Mouse (Mus musculus): Measurements from ENCODE around the gene Psg22. TPM values are rescaled to one million over a fixed set of nuclear protein-coding genes. Genes with fewer than 3 reads are reported as not detected.
"Not testable (repeated sequence)": the region's sequence is repeated elsewhere in the genome, so short reads cannot be mapped to it uniquely, and the experiment has no call there.

Psg22 gene
- polyA plus RNA-seq, 1 experiment from 2014 or later = not detected

DNA sequence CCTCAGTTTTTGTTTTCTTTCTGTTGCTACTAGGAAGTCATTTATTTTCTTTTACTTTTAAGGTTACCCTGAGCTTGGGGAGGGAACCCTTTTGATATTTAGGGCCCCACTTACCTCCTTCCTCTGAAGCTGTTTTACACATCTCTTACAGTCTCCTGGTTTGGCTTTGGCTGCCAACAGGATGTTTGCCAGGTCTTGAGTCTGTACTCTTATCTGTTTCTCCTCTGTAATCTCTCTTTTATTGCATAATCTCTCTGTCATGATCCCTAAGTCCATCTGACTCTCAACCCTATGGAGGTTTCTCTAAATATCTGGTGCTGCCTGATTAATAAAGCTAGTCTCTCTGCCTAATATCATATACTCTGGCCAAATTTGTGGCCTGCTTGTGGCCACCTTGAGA lies 15.2 kb downstream of the Psg22 start:
- no peaks in the 10 kb centered on the region for H3K4me1 ChIP-seq (ENCODE audit: control insufficient read depth, insufficient read depth, low read length)
- H3K9ac ChIP-seq (ENCODE audit: low read length) = no peak overlapping the region
- no peaks in the 10 kb centered on the region for H3K36me3 ChIP-seq (ENCODE audit: control insufficient read depth, insufficient read depth)
- no peak overlapping the region for H3K4me2 ChIP-seq (ENCODE audit: low read depth, low read length)
- H3K27me3 ChIP-seq (ENCODE audit: control insufficient read depth, insufficient read depth, low read length) = no peaks in the 10 kb centered on the region
- no peak for ATAC-seq (replicated peaks; ENCODE audit: extremely low read depth, insufficient read depth, low FRiP score)
- no peak overlapping the region for H3K4me3 ChIP-seq (ENCODE audit: low read length)
- no peaks in the 10 kb centered on the region for H3K9me3 ChIP-seq (replicated peaks; ENCODE audit: control insufficient read depth, low read length)
- H3K27ac ChIP-seq (ENCODE audit: low read length) = no peak overlapping the region

DNA sequence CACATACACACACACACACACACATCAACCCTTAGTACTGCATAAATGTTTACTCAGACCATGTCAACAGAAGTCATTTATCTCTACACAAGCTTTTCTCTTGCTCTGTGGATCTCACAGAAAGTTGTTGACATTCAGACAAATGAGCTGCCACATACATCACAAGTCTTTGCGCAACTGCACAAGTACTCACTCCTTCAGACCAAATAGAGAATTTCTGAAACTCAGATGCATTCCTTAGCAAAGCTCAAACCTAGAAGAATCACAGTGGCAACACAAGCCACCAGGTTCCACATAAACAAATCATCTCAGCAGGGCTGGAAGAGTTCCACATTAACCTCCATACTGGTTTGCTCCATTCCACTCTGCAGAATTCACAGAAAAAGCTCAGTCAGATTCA lies 16.6 kb downstream of the Psg22 start:
- ATAC-seq (replicated peaks; ENCODE audit: extremely low read depth, insufficient read depth, low FRiP score) = no peak
- Histone ChIP-seq H3K9ac (ENCODE audit: low read length) (no peak overlapping the region), H3K4me1 (ENCODE audit: control insufficient read depth, insufficient read depth, low read length) (no peaks in the 10 kb centered on the region), H3K27me3 (ENCODE audit: control insufficient read depth, insufficient read depth, low read length) (no peaks in the 10 kb centered on the region), H3K36me3 (ENCODE audit: control insufficient read depth, insufficient read depth) (no peaks in the 10 kb centered on the region), H3K4me3 (ENCODE audit: low read length) (no peak overlapping the region), H3K27ac (ENCODE audit: low read length) (no peak overlapping the region), H3K9me3 (replicated peaks; ENCODE audit: control insufficient read depth, low read length) (no peaks in the 10 kb centered on the region), H3K4me2 (ENCODE audit: low read depth, low read length) (no peak overlapping the region)
- 70% methylated on average over 1 of the region's 1 CpGs for WGBS

DNA sequence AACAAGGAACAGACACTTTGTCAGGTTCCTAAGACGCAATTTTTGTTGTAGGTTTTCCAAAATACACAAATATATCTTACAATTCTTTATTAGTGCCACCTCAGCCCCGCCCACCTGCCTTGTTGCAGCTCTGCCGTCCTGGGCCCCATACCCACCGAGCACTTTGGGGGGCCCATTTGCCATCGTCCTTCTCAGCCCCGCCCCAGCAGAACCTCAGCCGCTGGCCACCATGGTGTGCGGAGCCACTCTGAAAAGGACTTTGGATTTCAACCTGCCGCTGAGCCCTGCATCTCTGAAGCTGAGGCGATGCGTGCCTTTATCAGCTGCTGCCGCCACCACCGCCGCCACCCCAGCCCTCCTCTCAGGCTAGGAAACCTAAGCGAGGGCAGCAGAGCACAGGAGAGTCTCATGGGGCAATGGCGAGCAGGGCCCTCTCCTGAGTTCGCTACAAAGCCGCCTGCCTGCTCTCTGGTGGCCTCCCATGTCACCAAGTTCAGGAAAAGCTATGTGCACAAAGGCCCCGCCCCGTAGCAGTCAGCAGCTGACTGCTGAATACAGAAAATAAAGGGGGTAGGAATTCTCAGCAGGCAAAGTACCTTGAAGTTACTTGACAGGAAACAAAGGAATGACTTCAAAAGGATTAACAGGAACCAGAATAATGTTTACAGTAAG lies 28.4 kb downstream of the Psg22 start:
- Histone ChIP-seq H3K27ac (ENCODE audit: low read length) (no peak overlapping the region), H3K27me3 (ENCODE audit: control insufficient read depth, insufficient read depth, low read length) (peaks cover 9% of the 10 kb centered on the region), H3K4me1 (ENCODE audit: control insufficient read depth, insufficient read depth, low read length) (no peaks in the 10 kb centered on the region), H3K9ac (ENCODE audit: low read length) (peak overlapping the region; percentile 15), H3K36me3 (ENCODE audit: control insufficient read depth, insufficient read depth) (no peaks in the 10 kb centered on the region), H3K4me3 (ENCODE audit: low read length) (peak overlapping the region; percentile 29), H3K9me3 (replicated peaks; ENCODE audit: control insufficient read depth, low read length) (no peaks in the 10 kb centered on the region; the same call in 1 of the 2 replicates), H3K4me2 (ENCODE audit: low read depth, low read length) (peak overlapping the region; percentile 52)
- ATAC-seq (replicated peaks; ENCODE audit: extremely low read depth, insufficient read depth, low FRiP score) = no peak
- WGBS = 12% methylated on average over 20 of the region's 20 CpGs

DNA sequence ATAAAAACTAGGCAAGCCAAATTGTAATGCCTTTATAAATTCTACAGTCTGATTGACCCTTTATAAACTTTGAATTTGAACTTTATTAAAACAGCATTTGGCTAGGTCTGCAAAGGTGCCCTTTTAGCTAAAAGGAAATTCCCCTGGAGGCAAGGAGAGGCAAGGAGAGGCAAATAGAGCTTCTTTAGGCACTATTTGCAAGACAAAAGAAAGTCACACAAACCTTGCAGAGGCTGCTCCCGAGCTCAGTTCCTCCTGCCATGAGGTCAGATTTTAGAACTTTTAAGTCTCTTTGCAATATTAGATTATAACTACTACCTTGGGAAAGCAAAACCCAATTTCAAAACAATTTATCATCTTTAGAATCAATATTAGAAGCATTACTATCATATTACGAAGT lies 29.5 kb downstream of the Psg22 start:
- WGBS = 61% methylated on average over 2 of the region's 2 CpGs
- not testable (repeated sequence) for H3K36me3 ChIP-seq (ENCODE audit: control insufficient read depth, insufficient read depth); H3K9me3 ChIP-seq (replicated peaks; ENCODE audit: control insufficient read depth, low read length); H3K27me3 ChIP-seq (ENCODE audit: control insufficient read depth, insufficient read depth, low read length); H3K4me2 ChIP-seq (ENCODE audit: low read depth, low read length); H3K4me1 ChIP-seq (ENCODE audit: control insufficient read depth, insufficient read depth, low read length); H3K27ac ChIP-seq (ENCODE audit: low read length); ATAC-seq (replicated peaks; ENCODE audit: extremely low read depth, insufficient read depth, low FRiP score); H3K4me3 ChIP-seq (ENCODE audit: low read length); H3K9ac ChIP-seq (ENCODE audit: low read length)

DNA sequence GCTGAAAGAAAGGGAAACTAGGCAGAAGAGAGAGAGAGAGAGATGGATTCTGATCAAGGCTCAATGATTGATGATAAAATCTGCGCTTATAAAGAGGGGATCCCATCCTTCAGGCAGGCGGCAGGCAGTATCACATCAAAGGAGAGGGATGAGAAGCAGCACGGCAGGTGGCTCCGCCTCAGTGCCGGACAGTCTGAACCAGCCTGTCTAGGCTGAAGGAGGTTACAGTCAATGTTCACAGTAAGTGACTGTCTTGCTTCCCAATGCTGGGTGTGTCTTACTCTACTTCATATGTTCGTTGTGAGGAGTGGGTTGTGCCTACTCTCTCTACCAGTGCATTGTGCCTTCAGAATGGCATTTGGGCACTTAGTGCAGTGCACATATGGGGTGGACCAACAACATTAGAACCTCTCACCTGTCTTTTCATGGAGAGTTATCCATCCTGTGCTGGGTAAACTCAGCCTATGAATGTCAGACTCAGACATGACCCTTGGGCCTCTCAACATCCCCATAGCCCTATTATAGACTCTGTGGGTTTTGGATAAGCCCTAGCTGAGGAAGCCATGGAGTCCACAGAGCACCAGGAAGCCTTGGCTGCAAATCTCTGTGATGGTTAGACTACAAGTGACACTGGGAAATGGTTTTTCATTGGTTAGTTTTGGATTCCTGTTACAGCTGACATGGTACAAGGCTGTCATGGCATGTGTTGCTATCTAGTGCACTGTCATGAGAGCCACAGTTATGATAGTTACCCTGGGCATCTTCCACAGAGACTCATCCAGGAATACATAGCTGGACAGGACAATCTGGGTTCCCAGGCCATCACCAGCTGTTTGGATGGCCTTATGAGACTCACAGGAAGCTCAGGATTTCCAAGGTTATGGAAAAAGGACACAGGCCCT lies 31.4 kb downstream of the Psg22 start:
- WGBS = 18% methylated on average over 6 of the region's 6 CpGs
- no peak for ATAC-seq (replicated peaks; ENCODE audit: extremely low read depth, insufficient read depth, low FRiP score)

DNA sequence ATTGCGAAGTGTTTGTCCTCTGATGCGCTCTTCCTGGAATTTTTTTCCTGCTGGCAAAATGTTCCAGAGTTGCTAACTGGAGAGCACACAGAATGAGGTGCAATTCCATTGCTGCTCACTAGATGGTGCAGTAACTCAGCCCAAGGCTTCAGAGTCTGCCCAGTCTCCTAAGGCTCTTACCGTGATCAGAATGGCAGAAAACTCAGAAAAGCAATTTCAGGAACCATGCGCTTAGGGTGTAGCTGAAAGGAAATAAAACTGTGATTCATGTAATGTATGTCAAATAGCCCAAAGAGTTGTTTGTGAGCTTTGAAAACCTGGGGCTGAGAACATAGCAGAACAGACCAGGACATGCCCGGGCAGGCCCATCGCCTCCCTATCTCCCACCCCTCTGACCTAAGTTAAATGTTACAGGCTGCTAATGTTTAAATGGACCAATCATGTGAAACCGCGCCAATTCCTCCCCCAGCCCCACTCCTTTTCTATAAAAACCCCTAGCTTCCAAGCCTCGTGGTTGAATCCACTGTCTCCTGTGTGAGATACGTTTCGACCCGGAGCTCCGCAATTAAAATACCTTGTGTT lies 32.1 kb downstream of the Psg22 start:
- H3K4me1 ChIP-seq (ENCODE audit: control insufficient read depth, insufficient read depth, low read length); H3K4me2 ChIP-seq (ENCODE audit: low read depth, low read length); H3K9me3 ChIP-seq (replicated peaks; ENCODE audit: control insufficient read depth, low read length); H3K36me3 ChIP-seq (ENCODE audit: control insufficient read depth, insufficient read depth); H3K4me3 ChIP-seq (ENCODE audit: low read length); H3K27ac ChIP-seq (ENCODE audit: low read length); H3K9ac ChIP-seq (ENCODE audit: low read length); H3K27me3 ChIP-seq (ENCODE audit: control insufficient read depth, insufficient read depth, low read length): not testable (repeated sequence)
- ATAC-seq (replicated peaks; ENCODE audit: extremely low read depth, insufficient read depth, low FRiP score) = peak; percentile 58
- 49% methylated on average over 11 of the region's 13 CpGs for WGBS

More for the DNA sequence above, 31.4 kb downstream of the Psg22 start:
- Histone ChIP-seq H3K36me3 (ENCODE audit: control insufficient read depth, insufficient read depth) (no peaks in the 10 kb centered on the region), H3K4me2 (ENCODE audit: low read depth, low read length) (no peak overlapping the region), H3K27ac (ENCODE audit: low read length) (no peak overlapping the region), H3K27me3 (ENCODE audit: control insufficient read depth, insufficient read depth, low read length) (peaks cover 9% of the 10 kb centered on the region), H3K4me3 (ENCODE audit: low read length) (no peak overlapping the region), H3K9ac (ENCODE audit: low read length) (no peak overlapping the region), H3K9me3 (replicated peaks; ENCODE audit: control insufficient read depth, low read length) (no peaks in the 10 kb centered on the region; the same call in 1 of the 2 replicates), H3K4me1 (ENCODE audit: control insufficient read depth, insufficient read depth, low read length) (no peaks in the 10 kb centered on the region)

DNA sequence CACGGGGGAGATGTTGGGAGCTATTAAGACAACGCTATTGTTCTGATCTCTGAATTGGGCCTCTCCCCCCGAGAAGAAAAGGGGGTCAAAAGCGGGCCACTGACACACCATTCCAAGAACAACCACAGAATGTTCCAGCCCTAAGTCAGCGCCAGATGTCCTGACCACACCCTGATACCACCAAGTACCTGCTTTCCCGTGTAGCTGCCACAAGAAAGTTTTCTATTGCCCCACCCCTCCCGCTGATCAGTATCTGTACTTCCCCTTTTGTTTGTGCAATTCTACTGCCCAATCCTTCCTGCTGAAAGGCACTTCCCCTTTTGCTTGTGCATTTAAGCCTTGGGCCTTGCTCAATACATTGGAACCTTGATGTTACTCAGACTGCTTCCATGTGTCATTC lies 42.3 kb downstream of the Psg22 start:
- not testable (repeated sequence) for H3K9me3 ChIP-seq (replicated peaks; ENCODE audit: control insufficient read depth, low read length); H3K27ac ChIP-seq (ENCODE audit: low read length); H3K36me3 ChIP-seq (ENCODE audit: control insufficient read depth, insufficient read depth); H3K4me2 ChIP-seq (ENCODE audit: low read depth, low read length); H3K4me1 ChIP-seq (ENCODE audit: control insufficient read depth, insufficient read depth, low read length); H3K27me3 ChIP-seq (ENCODE audit: control insufficient read depth, insufficient read depth, low read length); ATAC-seq (replicated peaks; ENCODE audit: extremely low read depth, insufficient read depth, low FRiP score); H3K4me3 ChIP-seq (ENCODE audit: low read length); H3K9ac ChIP-seq (ENCODE audit: low read length)
- 81% methylated on average over 7 of the region's 7 CpGs for WGBS

DNA sequence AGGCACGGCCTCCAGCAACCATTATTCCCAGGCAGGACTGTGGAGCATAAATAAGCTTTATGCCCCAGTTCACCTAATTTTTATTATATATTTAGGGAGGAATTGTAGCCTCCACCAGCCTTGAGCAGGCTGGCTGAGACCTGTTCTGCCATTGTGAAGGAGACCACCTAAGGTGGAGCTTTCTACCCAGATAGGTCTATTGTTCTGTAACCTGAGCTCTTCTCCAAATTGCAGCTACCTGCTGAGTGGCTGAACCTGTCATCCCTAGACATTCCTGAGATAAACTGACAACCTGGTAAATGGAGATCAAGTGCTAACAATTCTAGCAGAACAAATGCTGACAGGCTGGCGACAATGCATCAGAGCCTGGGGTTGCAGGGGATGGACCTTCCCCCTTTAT lies 45.0 kb downstream of the Psg22 start:
- not testable (repeated sequence) for H3K27ac ChIP-seq (ENCODE audit: low read length); ATAC-seq (replicated peaks; ENCODE audit: extremely low read depth, insufficient read depth, low FRiP score); H3K4me1 ChIP-seq (ENCODE audit: control insufficient read depth, insufficient read depth, low read length); H3K36me3 ChIP-seq (ENCODE audit: control insufficient read depth, insufficient read depth); H3K4me2 ChIP-seq (ENCODE audit: low read depth, low read length); H3K4me3 ChIP-seq (ENCODE audit: low read length); H3K9ac ChIP-seq (ENCODE audit: low read length); H3K9me3 ChIP-seq (replicated peaks; ENCODE audit: control insufficient read depth, low read length); H3K27me3 ChIP-seq (ENCODE audit: control insufficient read depth, insufficient read depth, low read length)
- no CpG with 5 or more reads among the region's 2 CpGs for WGBS

Data from heart, embryonic 16.5 days (tissue).